Mouse (Mus musculus) MEL (cell line): ENCODE measurements around the gene Ctdsp2. TPM values are rescaled to one million over a fixed set of nuclear protein-coding genes. Genes with fewer than 3 reads are reported as not detected.

Experiments
- DNase-seq: peaks from one replicate; pipeline ENCODE4 v3.0.0; 2011; ENCODE audit warnings: low read depth, low spot score
- H3K27ac ChIP-seq: 2 replicates; pipeline ENCODE4 v1.5.1; 2012; ENCODE audit warnings: low read depth, mild to moderate bottlenecking, control low read depth, low read length, moderate library complexity; ENCODE audit not compliant: control insufficient read depth
- H3K27me3 ChIP-seq, 2 experiments: fragments of 150-350 bp in 1 of 2; sonication (generic) in 1 of 2; 2 replicates each; pipeline ENCODE4 v1.6.1; 2012; ENCODE audit warnings: low read length in 2 of 2, mild to moderate bottlenecking in 2 of 2, improper control_type of control experiment in 1 of 2, moderate library complexity in 1 of 2; ENCODE audit not compliant: insufficient read depth in 2 of 2, control insufficient read depth in 1 of 2
- H3K36me3 ChIP-seq, 2 experiments: 2 replicates each; pipeline ENCODE4 v1.6.1; 2012 to 2014; ENCODE audit warnings: low read length in 2 of 2, improper control_type of control experiment in 1 of 2, inconsistent platforms in 1 of 2, mild to moderate bottlenecking in 1 of 2; ENCODE audit not compliant: insufficient read depth in 2 of 2, control insufficient read depth in 1 of 2
- H3K4me1 ChIP-seq, 2 experiments: fragments of 150-350 bp in 1 of 2; sonication (generic) in 1 of 2; 2 replicates each; pipeline ENCODE4 v1.6.1; 2012; ENCODE audit warnings: low read length in 2 of 2, improper control_type of control experiment in 1 of 2, mild to moderate bottlenecking in 1 of 2; ENCODE audit not compliant: insufficient read depth in 2 of 2, control insufficient read depth in 1 of 2
- H3K4me3 ChIP-seq, 2 experiments: fragments of 150-350 bp in 1 of 2; sonication (generic) in 1 of 2; 2 replicates each; pipeline ENCODE4 v1.5.1; 2012; ENCODE audit warnings: low read depth in 2 of 2, low read length in 2 of 2, mild to moderate bottlenecking in 2 of 2, moderate library complexity in 2 of 2, control low read depth in 1 of 2, improper control_type of control experiment in 1 of 2; ENCODE audit not compliant: control insufficient read depth in 1 of 2, insufficient read depth in 1 of 2
- H3K79me2 ChIP-seq: 2 replicates; pipeline ENCODE4 v1.6.1; 2012; ENCODE audit warnings: mild to moderate bottlenecking, low read length, moderate library complexity; ENCODE audit not compliant: control insufficient read depth, poor library complexity, insufficient read depth
- H3K9ac ChIP-seq: 2 replicates; pipeline ENCODE4 v1.6.1; 2012; ENCODE audit warnings: low read depth, mild to moderate bottlenecking, control low read depth, low read length, moderate library complexity; ENCODE audit not compliant: control insufficient read depth, poor library complexity, severe bottlenecking
- H3K9me3 ChIP-seq: fragments of 150-350 bp; sonication (generic); replicated peaks from 2 replicates; pipeline ENCODE4 v1.6.1; 2012; ENCODE audit warnings: mild to moderate bottlenecking, low read length, improper control_type of control experiment, moderate library complexity; ENCODE audit not compliant: insufficient read depth
- BHLHE40 ChIP-seq: IDR thresholded peaks from 2 replicates; pipeline ENCODE4 v1.6.1; 2012; ENCODE audit warnings: low read depth, mild to moderate bottlenecking, inconsistent platforms, low read length, improper control_type of control experiment, borderline replicate concordance
- CHD1 ChIP-seq: IDR thresholded peaks from 2 replicates; pipeline ENCODE4 v1.6.1; 2012; ENCODE audit warnings: low read depth, mild to moderate bottlenecking, inconsistent platforms, low read length, improper control_type of control experiment
- E2F4 ChIP-seq: IDR thresholded peaks from 2 replicates; pipeline ENCODE4 v1.6.1; 2011; ENCODE audit warnings: low read depth, low read length, improper control_type of control experiment, borderline replicate concordance
- GABPA ChIP-seq: IDR thresholded peaks from 2 replicates; pipeline ENCODE4 v1.6.1; 2012; ENCODE audit warnings: low read depth, mild to moderate bottlenecking, inconsistent platforms, low read length, improper control_type of control experiment, moderate library complexity
- JUND ChIP-seq: IDR thresholded peaks from 2 replicates; pipeline ENCODE4 v1.6.1; 2011; ENCODE audit warnings: low read depth, mild to moderate bottlenecking, improper control_type of control experiment, low read length
- MAX ChIP-seq: IDR thresholded peaks from 2 replicates; pipeline ENCODE4 v1.6.1; 2011; ENCODE audit warnings: low read length, improper control_type of control experiment
- MYC ChIP-seq: IDR thresholded peaks from 2 replicates; pipeline ENCODE4 v1.6.1; 2011; ENCODE audit warnings: low read depth, mild to moderate bottlenecking, low read length, improper control_type of control experiment, moderate library complexity
- NELFE ChIP-seq: IDR thresholded peaks from 2 replicates; pipeline ENCODE4 v1.6.1; 2011; ENCODE audit warnings: low read depth, low read length, improper control_type of control experiment
- NRF1 ChIP-seq: IDR thresholded peaks from 2 replicates; pipeline ENCODE4 v1.6.1; 2014; ENCODE audit warnings: low read depth, mild to moderate bottlenecking, inconsistent platforms, low read length, improper control_type of control experiment, moderate library complexity; ENCODE audit not compliant: poor library complexity, insufficient read depth, severe bottlenecking
- POLR2A ChIP-seq, 2 experiments: IDR thresholded peaks; 2 replicates each; pipeline ENCODE4 v1.6.1; 2011 to 2012; ENCODE audit warnings: low read length in 2 of 2, mild to moderate bottlenecking in 2 of 2, control low read depth in 1 of 2, improper control_type of control experiment in 1 of 2, low read depth in 1 of 2, moderate library complexity in 1 of 2; ENCODE audit not compliant: control insufficient read depth in 1 of 2, insufficient read depth in 1 of 2, poor library complexity in 1 of 2
- POLR2AphosphoS2 ChIP-seq: IDR thresholded peaks from 2 replicates; pipeline ENCODE4 v1.6.1; 2011; ENCODE audit warnings: low read length, improper control_type of control experiment
- POLR2AphosphoS5 ChIP-seq: IDR thresholded peaks from 2 replicates; pipeline ENCODE4 v1.6.1; 2012; ENCODE audit warnings: low read depth, borderline replicate concordance, mild to moderate bottlenecking, inconsistent platforms, low read length, moderate library complexity, mixed read lengths
- RAD21 ChIP-seq: IDR thresholded peaks from 2 replicates; pipeline ENCODE4 v1.6.1; 2011; ENCODE audit warnings: mild to moderate bottlenecking, low read depth, low read length, improper control_type of control experiment
- RCOR1 ChIP-seq: IDR thresholded peaks from 2 replicates; pipeline ENCODE4 v1.6.1; 2012; ENCODE audit warnings: low read depth, mild to moderate bottlenecking, inconsistent platforms, low read length, improper control_type of control experiment
- SMC3 ChIP-seq: IDR thresholded peaks from 2 replicates; pipeline ENCODE4 v1.6.1; 2011; ENCODE audit warnings: low read depth, low read length, improper control_type of control experiment
- TBP ChIP-seq: IDR thresholded peaks from 2 replicates; pipeline ENCODE4 v1.8.0; 2011; ENCODE audit warnings: low read depth, low read length, improper control_type of control experiment
- TCF12 ChIP-seq: IDR thresholded peaks from 2 replicates; pipeline ENCODE4 v1.6.1; 2014; ENCODE audit warnings: low read depth, mild to moderate bottlenecking, inconsistent platforms, low read length, improper control_type of control experiment, moderate library complexity
- ZMIZ1 ChIP-seq: IDR thresholded peaks from 2 replicates; pipeline ENCODE4 v1.6.1; 2012; ENCODE audit warnings: low read depth, mild to moderate bottlenecking, inconsistent platforms, low read length, improper control_type of control experiment, moderate library complexity
- ZNF384 ChIP-seq: IDR thresholded peaks from 2 replicates; pipeline ENCODE4 v1.6.1; 2012; ENCODE audit warnings: low read depth, mild to moderate bottlenecking, inconsistent platforms, low read length, improper control_type of control experiment
- polyA plus RNA-seq, 2 experiments: library from polyadenylated mRNA; stranded (reverse) in 1 of 2; unstranded in 1 of 2; fragments of >175 nt in 1 of 2; fragments of >200 nt in 1 of 2; gene quantifications; 2 replicates each; pipeline versions ENCODE4 v1.2.1 to v1.2.4; 2012; ENCODE audit warnings: low replicate concordance in 2 of 2, low read depth in 1 of 2; ENCODE audit not compliant: insufficient read length in 2 of 2, insufficient read depth in 1 of 2, missing spikeins in 1 of 2
- total RNA-seq: library from RNA; depleted of rRNA; stranded (reverse); fragments of 300-350 nt; gene quantifications from 2 replicates; pipeline ENCODE4 v1.2.3, GENCODE M21; 2012

Gene Ctdsp2
- total and polyA plus RNA-seq, 3 experiments: 16.7 to 69.3 TPM; not detected in 1

DNA sequence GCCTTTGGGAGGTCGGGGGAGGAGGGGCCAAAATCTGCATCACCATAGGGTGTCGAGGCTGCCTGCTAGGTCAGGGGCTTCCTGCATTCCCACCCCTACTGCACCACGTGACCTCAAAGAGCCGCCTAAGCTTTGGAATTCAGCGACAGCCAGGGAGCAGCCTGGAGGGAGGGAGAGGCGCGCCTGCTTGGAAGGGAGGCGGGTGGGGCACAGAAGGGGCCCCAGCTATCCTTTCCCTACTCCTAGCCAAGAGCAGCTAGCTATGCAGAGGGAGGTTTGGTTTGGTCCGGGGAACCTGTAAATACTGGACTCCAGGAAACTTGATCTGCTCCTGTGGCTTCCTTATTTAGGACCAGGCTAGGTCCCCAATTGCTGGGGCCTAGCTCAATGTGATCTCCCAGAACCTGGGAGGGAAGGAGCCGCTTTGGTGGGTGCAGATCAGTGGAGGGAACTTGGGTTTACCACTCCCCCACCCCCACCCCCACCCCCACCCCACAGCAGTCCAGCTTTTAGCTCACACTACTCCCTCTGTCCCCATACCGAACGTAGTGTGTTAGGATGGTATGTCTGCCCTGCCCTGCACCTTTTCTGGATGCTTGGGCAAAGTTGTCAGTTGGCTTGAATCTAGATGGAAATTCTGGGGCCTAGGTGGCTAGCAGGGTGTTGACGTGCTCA lies 6.3 kb upstream of the Ctdsp2 start:
- no peak overlapping the region for H3K4me3 ChIP-seq
- TF ChIP-seq POLR2AphosphoS5 (no peak), JUND (no peak), ZNF384 (no peak), ZMIZ1 (no peak), POLR2A (IDR thresholded peaks at IDR 0.05; ENCODE audit: control insufficient read depth in 1 of 2, insufficient read depth in 1 of 2, low read depth in 1 of 2, low read length in 2 of 2, poor library complexity in 1 of 2) (no peak), BHLHE40 (no peak), SMC3 (no peak), TCF12 (no peak), RCOR1 (no peak), NELFE (no peak), RAD21 (no peak), TBP (no peak), MYC (no peak), NRF1 (no peak), MAX (no peak), GABPA (no peak), E2F4 (no peak)
- TF ChIP-seq, all 39 proteins: peak for 0
- H3K27me3 ChIP-seq: peaks cover 8 to 15% of the 10 kb centered on the region in 2 experiments
- DNase-seq: no peak
- H3K36me3 ChIP-seq: no peaks in the 10 kb centered on the region
- no peaks in the 10 kb centered on the region for H3K79me2 ChIP-seq
- H3K9me3 ChIP-seq: no peaks in the 10 kb centered on the region
- no peaks in the 10 kb centered on the region for H3K4me1 ChIP-seq
- no peak overlapping the region for H3K9ac ChIP-seq
- no peak overlapping the region for H3K27ac ChIP-seq

DNA sequence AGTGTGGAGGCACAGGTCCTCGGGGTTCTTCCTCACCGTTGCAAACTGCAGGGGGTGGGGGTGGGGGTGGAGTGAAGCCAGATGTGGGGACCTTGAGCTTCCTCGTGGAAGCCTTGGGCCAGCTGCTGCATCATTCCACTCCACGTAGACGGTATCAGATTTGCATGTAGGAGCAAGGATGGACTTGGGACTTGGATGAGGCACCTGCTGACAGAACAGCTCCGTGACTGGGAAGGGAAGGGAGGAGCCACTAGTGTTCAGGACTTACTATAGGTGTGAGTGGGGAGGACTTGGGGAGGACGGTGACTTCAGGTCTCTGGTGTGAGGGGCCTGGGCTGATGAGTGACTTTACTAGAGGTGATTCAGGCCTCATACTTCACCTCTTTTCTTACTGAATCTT lies 5.5 kb upstream of the Ctdsp2 start:
- H3K9ac ChIP-seq: no peak overlapping the region
- H3K27ac ChIP-seq: no peak overlapping the region
- H3K79me2 ChIP-seq: no peaks in the 10 kb centered on the region
- TF ChIP-seq POLR2AphosphoS5 (no peak), CHD1 (no peak), TCF12 (no peak), POLR2AphosphoS2 (no peak)
- H3K9me3 ChIP-seq: no peaks in the 10 kb centered on the region
- 0 out of 4 replicates have a peak, but pooled peaks cover 0 to 2% of the 10 kb centered on the region in 2 experiments for H3K36me3 ChIP-seq
- no peak for DNase-seq
- 0 out of 4 replicates have a peak, but pooled peaks cover 0 to 5% of the 10 kb centered on the region in 2 experiments for H3K4me1 ChIP-seq
- H3K4me3 ChIP-seq: no peak overlapping the region
- peaks cover 8 to 15% of the 10 kb centered on the region in 2 experiments for H3K27me3 ChIP-seq
